Mouse (Mus musculus) brain, embryonic 14.5 days (tissue): ENCODE data around the gene Cbx2.

Experiments used
- CTCF ChIP-seq: fragments of 200-500 bp; IDR thresholded peaks from 2 replicates; pipeline ENCODE4 v1.5.1; 2012; ENCODE audit warnings: inconsistent platforms, mild to moderate bottlenecking, moderate library complexity, borderline replicate concordance; ENCODE audit not compliant: insufficient read depth, insufficient read length; ENCODE audit errors: extremely low read depth
- POLR2A ChIP-seq: fragments of 200-500 bp; IDR thresholded peaks from 2 replicates; pipeline ENCODE4 v1.6.1; 2012; ENCODE audit warnings: mild to moderate bottlenecking, inconsistent platforms, borderline replicate concordance; ENCODE audit not compliant: poor library complexity, insufficient read depth, insufficient read length, severe bottlenecking; ENCODE audit errors: extremely low read depth

- no peak for TF ChIP-seq CTCF
- no peak for TF ChIP-seq POLR2A
These were observed 11.9 kb downstream of the Cbx2 start for GRCm38 (mm10) chr11:119034635-119035034.
